In genomic region chr13:115287371-115287770, GRCm38 (mm10) we compare ENCODE assay signal across 8 mouse cellular contexts.
DNase-seq lines count a peak whose midpoint lies in the region; ATAC-seq lines count a peak whose summit lies in the region.

No protein-coding gene starts in this region.

- no peaks in the 10 kb centered on the region for H3K36me3 ChIP-seq in hindbrain, embryonic 11.5 days (ENCODE audit: control insufficient read depth, insufficient read depth, low read length)
- H3K36me3 ChIP-seq in hindbrain, embryonic 12.5 days, result no peaks in the 10 kb centered on the region
- H3K36me3 ChIP-seq in midbrain, embryonic 11.5 days (ENCODE audit: control insufficient read depth, insufficient read depth, low read length), result no peaks in the 10 kb centered on the region
- H3K36me3 ChIP-seq in midbrain, embryonic 10.5 days, result no peaks in the 10 kb centered on the region

- H3K4me2 ChIP-seq in hindbrain, embryonic 11.5 days (replicated peaks; ENCODE audit: low read depth, low read length), result no peak overlapping the region
- H3K4me2 ChIP-seq in hindbrain, embryonic 12.5 days (replicated peaks), result no peak overlapping the region
- no peak overlapping the region for H3K4me2 ChIP-seq in midbrain, embryonic 11.5 days

- H3K4me1 ChIP-seq in hindbrain, embryonic 11.5 days (replicated peaks; ENCODE audit: control insufficient read depth, insufficient read depth, low read length), result no peaks in the 10 kb centered on the region
- H3K4me1 ChIP-seq in hindbrain, embryonic 12.5 days, result no peaks in the 10 kb centered on the region
- H3K4me1 ChIP-seq in midbrain, embryonic 11.5 days (ENCODE audit: control insufficient read depth, insufficient read depth, low read length), result no peaks in the 10 kb centered on the region
- no peaks in the 10 kb centered on the region for H3K4me1 ChIP-seq in midbrain, embryonic 10.5 days

- H3K27ac ChIP-seq in hindbrain, embryonic 11.5 days (ENCODE audit: low read depth, low read length), result no peak overlapping the region
- no peak overlapping the region for H3K27ac ChIP-seq in hindbrain, embryonic 12.5 days
- H3K27ac ChIP-seq in midbrain, embryonic 11.5 days (ENCODE audit: low read depth, low read length), result no peak overlapping the region
- no peak overlapping the region for H3K27ac ChIP-seq in midbrain, embryonic 10.5 days (replicated peaks)

- no peaks in the 10 kb centered on the region for H3K27me3 ChIP-seq in hindbrain, embryonic 11.5 days (ENCODE audit: control insufficient read depth, insufficient read depth, low read length)
- H3K27me3 ChIP-seq in hindbrain, embryonic 12.5 days, result no peaks in the 10 kb centered on the region
- H3K27me3 ChIP-seq in midbrain, embryonic 11.5 days (ENCODE audit: control insufficient read depth, insufficient read depth, low read length), result no peaks in the 10 kb centered on the region
- H3K27me3 ChIP-seq in midbrain, embryonic 10.5 days (ENCODE audit: low read depth, poor library complexity, severe bottlenecking), result no peaks in the 10 kb centered on the region

- DNase-seq in hindbrain, embryonic 11.5 days (ENCODE audit: low spot score), result peak; percentile 58
- peak; percentile 90 for DNase-seq in midbrain, embryonic 11.5 days (ENCODE audit: low spot score, missing footprints)
- DNase-seq in midbrain, embryonic 10.5 days (ENCODE audit: low spot score), result no peak
- peak; percentile 4 for DNase-seq in fibroblast of lung, adult 2 months (ENCODE audit: low read depth)
- peak; percentile 89 for DNase-seq in retina, embryonic 14.5 days (ENCODE audit: low spot score)
- no peak for DNase-seq in gastrocnemius, adult 18-20 months (ENCODE audit: low spot score)
- DNase-seq in thymus, adult 18-20 months, result no peak

- no peaks in the 10 kb centered on the region for H3K9me3 ChIP-seq in hindbrain, embryonic 11.5 days (ENCODE audit: control insufficient read depth, low read length)
- H3K9me3 ChIP-seq in hindbrain, embryonic 12.5 days (replicated peaks), result no peaks in the 10 kb centered on the region
- no peaks in the 10 kb centered on the region for H3K9me3 ChIP-seq in midbrain, embryonic 11.5 days (ENCODE audit: control insufficient read depth, low read length)
- no peaks in the 10 kb centered on the region for H3K9me3 ChIP-seq in midbrain, embryonic 10.5 days (replicated peaks)

- 0 out of 2 replicates have a peak, but pooled peaks have one; percentile 45 for ATAC-seq in hindbrain, embryonic 11.5 days (ENCODE audit: low FRiP score)
- no peak for ATAC-seq in hindbrain, embryonic 12.5 days (ENCODE audit: low FRiP score)
- peak; percentile 76; the same call in 1 of the 2 replicates for ATAC-seq in midbrain, embryonic 11.5 days (ENCODE audit: low FRiP score)

- H3K4me3 ChIP-seq in hindbrain, embryonic 11.5 days (ENCODE audit: low read depth, low read length), result no peak overlapping the region
- no peak overlapping the region for H3K4me3 ChIP-seq in hindbrain, embryonic 12.5 days
- H3K4me3 ChIP-seq in midbrain, embryonic 11.5 days (ENCODE audit: low read depth, low read length), result no peak overlapping the region
- no peak overlapping the region for H3K4me3 ChIP-seq in midbrain, embryonic 10.5 days

- 52% methylated on average over 3 of the region's 3 CpGs for WGBS in hindbrain, embryonic 11.5 days
- WGBS in hindbrain, embryonic 12.5 days, result 47% methylated on average over 3 of the region's 3 CpGs
- WGBS in midbrain, embryonic 11.5 days, result 49% methylated on average over 3 of the region's 3 CpGs
- 43% methylated on average over 3 of the region's 3 CpGs for whole genome bisulfite sequencing in midbrain, embryonic 10.5 days

- H3K9ac ChIP-seq in hindbrain, embryonic 11.5 days (ENCODE audit: low read depth, low read length), result no peak overlapping the region
- no peak overlapping the region for H3K9ac ChIP-seq in hindbrain, embryonic 12.5 days
- no peak overlapping the region for H3K9ac ChIP-seq in midbrain, embryonic 11.5 days (ENCODE audit: low read length)

Comparison
In these comparisons a context has a peak if more than half of its experiments do, and no peak if none do; other contexts are left out.
1. DNase-seq: peak in hindbrain, embryonic 11.5 days (single experiment), midbrain, embryonic 11.5 days (single experiment), fibroblast of lung, adult 2 months (single experiment) and retina, embryonic 14.5 days (single experiment); none in midbrain, embryonic 10.5 days (single experiment), gastrocnemius, adult 18-20 months (single experiment) and thymus, adult 18-20 months (0 of 2).